Mouse (Mus musculus) adrenal gland (tissue): Measurements from ENCODE around the gene Gpha2.

Experiments used
- intact Hi-C: fragments of 180-260 bp; cut with DNase I; formaldehyde crosslinking; loops from one replicate; pipeline ENCODE4 v1.15.1; 2025
- long read RNA-seq, 2 experiments: library from polyadenylated mRNA; unstranded; transcript quantifications; one replicate each; pipeline ENCODE4 v2.0.0; 2020; ENCODE audit warnings: borderline replicate concordance in 1 of 2; ENCODE audit not compliant: insufficient replicate concordance in 1 of 2

Gpha2 gene
- long read RNA-seq, experiment 1, transcript Gpha2-201 (4 exons, 609 nt), result major isoform, 45 of 48 reads
- long read RNA-seq, experiment 1, partial matches to known transcripts, result 2 of 48 reads
- long read RNA-seq, experiment 1, other reads (novel, unspliced or antisense), result 1 of 48 reads
- long read RNA-seq, experiment 2, transcript Gpha2-201 (4 exons, 609 nt), result major isoform, 39 of 41 reads
- long read RNA-seq, experiment 2, partial matches to known transcripts, result 2 of 41 reads
- long read RNA-seq, experiment 2, other reads (novel, unspliced or antisense), result 0 of 41 reads

- intact Hi-C loops, result no loop called here
Observed at GRCm38 (mm10) chr19:6226135-6226534, at the start of gene Gpha2. Gene Gpha2 (plus strand): TSS chr19:6226380.

GRCm38 (mm10) chr19:6178775-6179174, 47.4 kb upstream of the Gpha2 start:
- intact Hi-C loops, result no loop called here

GRCm38 (mm10) chr19:6181629-6182028, 44.6 kb upstream of the Gpha2 start:
- intact Hi-C loops, result no loop called here

GRCm38 (mm10) chr19:6182534-6182933, 43.6 kb upstream of the Gpha2 start:
- intact Hi-C loops, result no loop called here

GRCm38 (mm10) chr19:6184131-6184530, 42.0 kb upstream of the Gpha2 start, which contains the start of gene Majin:
Gene Majin (plus strand): TSS chr19:6184388.
- intact Hi-C loops, result no loop called here

GRCm38 (mm10) chr19:6204265-6204664, 21.9 kb upstream of the Gpha2 start:
- intact Hi-C loops, result no loop called here

GRCm38 (mm10) chr19:6206716-6207115, 19.5 kb upstream of the Gpha2 start:
- intact Hi-C loops, result no loop called here

- intact Hi-C loops, result no loop called here
Observed at GRCm38 (mm10) chr19:6216046-6216705, 10.0 kb upstream of the Gpha2 start.

- intact Hi-C loops, result no loop called here
Observed at GRCm38 (mm10) chr19:6218606-6219005, 7.6 kb upstream of the Gpha2 start.

- intact Hi-C loops, result no loop called here
Observed at GRCm38 (mm10) chr19:6226763-6227162, 583 bp downstream of the Gpha2 start.

- intact Hi-C loops, result no loop called here
Observed at GRCm38 (mm10) chr19:6227864-6228263, 1.7 kb downstream of the Gpha2 start.

- intact Hi-C loops, result no loop called here
Observed at GRCm38 (mm10) chr19:6230411-6230810, 4.2 kb downstream of the Gpha2 start.

- intact Hi-C loops, result no loop called here
Observed at GRCm38 (mm10) chr19:6231036-6231435, 4.9 kb downstream of the Gpha2 start.

- intact Hi-C loops, result no loop called here
Observed at GRCm38 (mm10) chr19:6233647-6234046, 7.5 kb downstream of the Gpha2 start.

GRCm38 (mm10) chr19:6234337-6235083, 8.3 kb downstream of the Gpha2 start:
- intact Hi-C loops, result no loop called here

- intact Hi-C loops, result no loop called here
Observed at GRCm38 (mm10) chr19:6235084-6236052, 9.2 kb downstream of the Gpha2 start, which contains the start of gene Ppp2r5b. Gene Ppp2r5b (minus strand): TSS chr19:6235872.

GRCm38 (mm10) chr19:6236053-6236441, 9.9 kb downstream of the Gpha2 start:
- intact Hi-C loops, result no loop called here

- intact Hi-C loops, result no loop called here
Observed at GRCm38 (mm10) chr19:6236842-6237241, 10.7 kb downstream of the Gpha2 start.

- intact Hi-C loops, result no loop called here
Observed at GRCm38 (mm10) chr19:6238740-6239139, 12.6 kb downstream of the Gpha2 start.

- intact Hi-C loops, result no loop called here
Observed at GRCm38 (mm10) chr19:6240136-6240535, 14.0 kb downstream of the Gpha2 start.

- intact Hi-C loops, result no loop called here
Observed at GRCm38 (mm10) chr19:6240725-6241124, 14.5 kb downstream of the Gpha2 start.
